Mouse (Mus musculus): ENCODE results near the gene Cdc14b.
A peak's percentile ranks its signal among the peaks of the same experiment; 100 is the strongest.

Cdc14b gene

DNA sequence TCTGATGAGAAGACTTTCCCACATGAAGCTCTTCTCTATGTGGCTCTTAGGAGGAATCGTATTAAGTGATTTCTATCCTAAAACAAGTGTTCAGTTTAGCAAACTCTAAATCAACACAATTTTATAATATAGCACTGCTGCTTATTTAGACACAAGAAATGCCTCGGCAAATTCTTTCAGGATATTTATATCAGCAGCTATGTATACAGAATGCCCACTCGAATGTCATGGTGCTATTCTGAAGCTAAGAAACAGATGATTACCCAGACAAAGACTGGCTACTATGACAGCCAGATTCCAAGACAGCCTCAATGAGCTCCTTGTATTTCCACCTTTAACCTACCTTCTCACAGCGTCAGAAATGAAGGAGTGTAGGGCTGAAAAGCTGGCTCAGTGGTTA, 42.0 kb downstream of the Cdc14b start:
- DNase-seq = no peak

DNA sequence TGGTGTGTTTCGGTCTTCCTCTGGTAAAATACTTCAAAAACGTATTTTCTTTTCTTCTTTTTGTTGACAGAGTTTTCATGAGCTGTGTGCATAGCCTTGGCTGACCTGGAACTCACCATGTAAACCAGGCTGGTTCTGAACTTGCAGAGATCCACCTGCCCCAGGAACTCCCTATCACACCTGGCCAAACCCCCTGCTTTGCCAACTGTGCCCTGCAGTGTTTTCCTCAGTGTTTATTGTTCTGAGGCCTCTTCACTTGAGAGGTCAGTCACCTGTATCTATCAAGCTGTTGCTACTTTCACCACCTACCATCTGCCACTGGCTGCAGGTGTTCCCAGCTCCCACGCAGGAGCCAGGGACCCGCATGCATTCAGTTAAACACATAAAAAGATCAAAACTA, 48.4 kb downstream of the Cdc14b start:
- DNase-seq = peak; percentile 55

DNA sequence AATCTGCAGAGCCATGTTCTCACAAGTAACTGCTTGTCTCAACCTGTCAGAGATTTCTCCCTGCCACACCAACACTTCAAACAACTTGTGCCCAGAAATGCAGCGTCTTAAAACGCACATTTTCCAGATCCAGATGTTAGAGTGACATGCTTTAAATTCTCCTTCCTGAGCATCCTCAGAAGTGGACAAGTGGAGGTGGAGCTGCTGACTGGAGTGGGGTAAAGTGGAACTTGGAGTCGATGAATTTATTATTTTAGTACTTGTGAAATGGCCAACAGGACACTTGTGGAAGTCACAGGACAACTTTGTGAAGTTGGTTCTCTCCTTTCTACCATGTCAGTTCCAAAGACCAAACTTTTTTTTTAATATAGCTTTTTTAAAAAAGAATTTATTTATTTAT, 49.4 kb downstream of the Cdc14b start:
- peak; percentile 27 for DNase-seq

DNA sequence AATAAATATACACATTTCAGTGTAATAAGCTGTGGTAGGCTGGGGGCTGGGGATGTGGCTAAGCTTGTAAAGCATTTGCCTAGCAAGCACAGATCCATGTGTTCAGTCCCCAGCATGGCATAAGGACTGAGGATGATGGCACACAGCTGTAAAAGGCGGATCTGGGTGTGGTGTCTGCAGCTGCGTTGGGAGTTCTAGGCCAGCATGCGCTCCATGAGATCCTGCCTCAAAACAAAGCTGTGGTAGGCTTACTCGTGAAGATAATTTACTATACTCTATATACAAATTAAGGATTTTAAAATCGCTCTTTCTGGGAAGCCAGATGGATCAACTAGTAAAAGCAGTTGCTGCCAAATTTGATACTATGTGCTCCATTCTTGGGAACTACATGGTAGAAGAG, 60.2 kb downstream of the Cdc14b start:
- peak; percentile 73 for DNase-seq

DNA sequence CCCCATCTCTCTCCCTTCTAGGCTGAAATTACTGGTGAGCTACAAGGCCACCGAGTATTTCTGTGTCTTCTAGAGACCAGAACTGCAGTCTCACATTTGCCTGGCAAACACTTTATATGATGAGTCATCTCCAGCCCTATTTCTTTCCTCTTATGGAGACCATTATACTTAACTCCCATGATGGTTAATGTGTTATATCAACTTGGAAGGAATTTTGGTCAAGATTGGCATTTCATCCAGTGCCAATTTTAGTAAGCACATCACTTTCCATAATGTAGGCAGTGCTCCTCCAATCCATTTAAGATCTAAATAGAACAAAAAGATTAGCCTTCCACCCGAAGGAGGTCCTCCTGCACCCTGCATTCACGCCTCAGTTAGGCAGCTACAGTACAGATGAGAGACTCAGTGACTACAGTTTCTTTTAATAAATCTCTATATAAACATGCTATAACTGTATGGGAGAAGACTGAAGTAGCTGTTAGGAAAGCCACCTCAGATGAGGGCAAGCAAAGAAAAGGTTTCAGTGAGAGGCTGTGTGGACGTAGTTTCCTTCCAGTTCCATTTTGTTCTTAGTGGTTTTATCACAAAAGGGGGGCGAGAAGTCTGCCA, 63.0 kb downstream of the Cdc14b start:
- peak; percentile 14 for DNase-seq

DNA sequence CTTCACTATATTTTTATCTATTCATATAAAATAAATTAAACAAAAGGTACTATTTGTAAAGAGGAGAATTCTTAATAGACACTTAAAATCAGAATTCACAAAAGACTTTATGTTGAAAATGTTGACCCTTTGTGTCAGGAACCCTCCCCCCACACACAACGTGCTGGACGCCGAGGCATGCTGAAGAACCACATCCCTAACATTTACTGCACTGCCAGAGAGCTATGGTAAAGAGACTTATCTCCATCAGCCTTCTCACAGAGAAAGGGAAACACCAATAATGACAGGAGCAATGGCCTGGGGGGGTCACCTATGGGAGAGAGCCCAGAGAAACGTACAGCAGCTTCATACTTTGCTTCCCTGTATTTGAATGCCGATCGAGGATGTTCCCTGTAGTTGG, 66.9 kb downstream of the Cdc14b start:
- peak; percentile 53 for DNase-seq

DNA sequence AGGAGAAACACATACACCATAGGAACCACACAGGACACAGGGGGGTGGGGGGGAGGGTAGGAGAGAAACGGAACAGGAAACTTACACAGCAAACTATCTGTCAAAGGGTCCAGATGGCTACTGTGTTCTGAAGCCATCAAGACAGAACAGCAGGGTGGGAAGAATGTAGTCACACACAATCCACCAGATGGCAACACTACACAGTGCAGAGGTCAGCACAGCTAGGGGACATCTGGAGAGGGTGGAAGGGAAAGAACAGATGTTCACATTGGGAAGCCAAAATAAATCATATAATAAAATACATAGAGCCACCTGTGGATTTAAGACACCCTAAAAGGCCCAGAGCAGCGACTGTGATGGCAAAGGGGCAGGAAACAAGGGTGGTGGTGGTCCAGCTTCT, 69.9 kb downstream of the Cdc14b start:
- peak; percentile 83 for DNase-seq

DNA sequence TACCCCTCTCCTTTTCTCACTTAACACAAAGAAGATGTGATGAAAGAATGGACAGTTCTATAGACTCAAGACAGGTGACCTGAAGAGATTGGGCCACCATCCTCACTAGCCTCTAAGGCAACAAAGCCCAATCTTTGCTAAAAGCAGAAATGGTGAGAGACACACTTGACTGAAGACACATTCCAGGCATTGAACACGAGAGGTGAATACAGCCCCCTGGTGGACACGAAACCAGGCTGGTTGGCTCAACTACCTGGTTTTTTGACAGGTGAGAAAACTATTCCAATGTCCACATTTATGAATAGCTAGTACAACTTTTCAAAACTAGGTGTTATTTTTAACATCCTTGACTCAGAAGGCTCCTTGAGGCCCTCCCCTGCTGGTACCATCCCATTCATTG, 70.4 kb downstream of the Cdc14b start:
- peak; percentile 54 for DNase-seq

DNA sequence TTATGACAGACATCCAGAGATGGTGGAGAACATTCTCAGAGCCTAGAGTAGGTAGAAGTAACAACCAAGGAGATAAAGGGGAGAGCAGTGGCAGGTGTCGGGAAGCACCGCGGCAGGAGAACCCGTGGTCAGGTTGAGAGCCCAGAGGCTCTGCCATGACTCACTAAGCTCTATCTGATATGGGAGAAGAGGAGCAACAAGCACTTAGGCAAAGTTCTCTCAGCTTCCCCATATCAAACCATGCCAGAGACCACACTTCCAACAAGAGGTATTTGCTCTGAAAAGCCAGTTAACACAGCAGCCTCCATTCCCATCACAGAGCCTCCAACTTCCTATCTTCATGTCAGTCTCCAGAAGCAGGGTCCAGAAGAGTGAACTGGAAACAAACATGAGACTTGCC, 74.2 kb downstream of the Cdc14b start:
- DNase-seq = no peak

DNA sequence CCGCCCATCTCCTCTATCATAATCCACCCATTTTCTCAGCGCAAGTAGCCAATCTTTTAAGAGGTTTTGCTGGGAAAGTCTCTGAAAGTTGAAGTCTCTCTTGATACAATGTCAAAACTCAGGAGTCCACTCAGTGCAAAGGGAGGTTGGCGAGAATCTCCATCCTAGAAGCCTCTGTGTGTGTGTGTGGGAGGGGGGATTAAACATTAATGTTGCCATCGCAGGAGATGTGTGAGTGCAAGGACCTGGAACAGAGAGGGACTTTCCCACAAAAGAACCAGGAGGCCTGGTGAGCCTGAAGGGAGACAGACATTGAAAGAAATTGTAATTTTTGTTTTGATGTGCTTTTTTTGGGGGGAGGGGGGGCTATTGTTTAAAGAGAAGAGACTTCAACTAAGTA, 76.8 kb downstream of the Cdc14b start:
- no peak for DNase-seq

DNA sequence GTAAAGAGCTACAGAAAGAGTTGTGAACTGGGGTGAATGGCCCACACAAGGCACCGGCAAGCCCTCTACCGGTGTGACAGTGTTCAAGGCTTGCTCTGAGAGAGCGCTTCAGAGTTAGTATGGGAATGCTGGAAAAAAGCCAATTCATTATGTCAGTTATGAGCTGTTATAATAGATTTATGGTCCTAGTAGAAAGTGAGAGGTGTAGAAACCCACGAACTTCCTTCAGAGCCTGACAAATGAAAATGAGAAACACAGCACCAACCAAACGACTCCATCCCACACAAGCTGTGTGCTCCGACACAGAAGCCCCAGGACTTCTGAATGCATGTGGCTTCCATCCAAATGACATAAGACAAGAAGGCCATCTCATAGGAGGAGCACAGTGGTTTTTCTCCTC, 77.2 kb downstream of the Cdc14b start:
- no peak for DNase-seq

DNA sequence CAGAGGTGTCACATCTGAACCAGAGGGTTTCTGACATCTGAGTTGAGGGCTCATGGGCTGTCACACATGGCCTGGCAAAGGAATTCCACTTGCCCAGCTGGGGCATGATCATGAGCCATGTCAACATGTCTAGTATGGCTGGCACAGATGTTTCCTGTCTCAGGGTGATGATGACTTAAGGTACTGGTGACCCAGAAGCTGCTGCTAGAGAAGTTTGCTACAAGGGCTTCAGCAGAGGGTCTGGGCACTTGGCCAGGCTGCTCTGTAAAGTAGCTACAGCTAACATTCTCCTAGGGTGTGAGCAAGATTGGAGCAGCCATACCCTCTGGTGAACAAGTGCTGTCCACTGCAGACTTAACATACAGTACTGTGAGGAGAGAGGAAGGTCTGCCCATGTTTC, 88.0 kb downstream of the Cdc14b start:
- no peak for DNase-seq

DNA sequence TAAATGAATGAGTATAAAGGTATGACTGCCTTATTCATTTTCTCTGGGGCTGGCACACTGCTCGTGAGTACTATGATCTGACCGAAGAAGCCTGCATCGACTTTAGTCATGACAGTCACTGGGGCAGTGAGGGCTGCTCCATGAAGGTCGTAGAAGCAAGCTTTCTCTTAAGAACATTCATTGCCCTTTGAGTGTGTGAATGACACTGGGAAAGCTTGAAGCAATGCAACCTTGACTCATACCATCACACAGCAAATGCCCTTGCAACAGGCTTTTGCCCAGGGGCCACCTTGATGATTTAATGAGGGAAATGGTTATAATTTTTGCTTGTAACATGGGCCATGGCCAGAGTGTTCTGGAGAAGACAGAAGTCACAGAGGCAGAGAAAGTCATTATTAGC, 88.6 kb downstream of the Cdc14b start:
- DNase-seq = peak; percentile 63

DNA sequence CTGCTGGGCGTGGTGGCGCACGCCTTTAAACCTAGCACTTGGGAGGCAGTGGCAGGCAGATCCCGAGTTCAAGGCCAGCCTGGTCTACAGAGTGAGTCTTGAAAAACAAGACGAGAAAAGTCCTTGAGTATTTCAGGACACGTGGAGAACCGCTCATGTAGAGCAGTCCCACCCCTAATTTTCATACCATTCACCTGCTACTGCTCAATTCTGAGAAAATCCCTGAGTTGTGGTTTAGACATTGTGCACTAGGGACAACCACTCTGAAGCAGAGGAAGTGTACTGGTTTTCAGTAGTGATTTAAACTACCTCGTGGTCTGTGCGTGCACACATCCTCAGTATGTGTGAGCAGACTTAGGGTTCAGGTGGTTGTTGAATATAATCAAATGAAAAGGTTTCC, 89.5 kb downstream of the Cdc14b start:
- peak; percentile 39 for DNase-seq

DNA sequence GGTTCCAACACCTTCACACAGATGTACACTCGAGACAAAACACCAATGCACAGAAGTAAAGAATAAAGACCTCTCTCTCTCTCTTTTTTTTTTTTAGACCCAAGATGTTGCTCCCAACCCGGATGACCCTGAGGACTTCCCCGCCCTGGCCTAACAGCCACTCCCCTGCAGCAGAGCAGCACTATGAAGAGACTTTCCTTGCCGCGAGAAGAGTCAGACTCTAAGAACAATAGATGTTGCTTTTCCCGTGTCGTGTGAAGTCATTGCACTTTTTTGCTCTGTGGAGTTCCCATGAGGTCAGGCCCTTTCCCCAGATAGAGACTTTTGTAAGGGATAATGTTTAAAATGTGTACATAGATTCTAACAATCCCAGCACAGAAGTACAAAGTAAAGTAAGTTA, 89.9 kb downstream of the Cdc14b start:
- DNase-seq = peak; percentile 39

DNA sequence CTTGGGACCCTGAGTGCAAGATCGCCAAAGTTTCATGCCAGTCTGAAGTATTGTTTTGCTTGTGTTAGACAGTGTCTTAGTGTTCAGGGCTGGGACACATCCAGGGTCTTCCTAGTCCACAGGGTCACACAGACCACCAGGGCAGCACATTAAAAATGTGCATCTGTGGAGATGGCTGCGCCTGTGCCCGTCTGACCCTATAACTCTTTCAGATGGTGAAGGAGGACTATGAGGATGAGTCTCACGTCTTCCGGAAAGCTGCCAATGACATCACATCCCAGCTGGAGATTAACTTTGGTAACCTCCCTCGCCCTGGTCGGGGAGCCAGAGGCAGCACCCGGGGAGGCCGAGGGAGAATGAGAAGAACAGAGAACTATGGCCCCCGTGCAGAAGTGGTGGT, 90.7 kb downstream of the Cdc14b start:
- peak; percentile 82 for DNase-seq

DNA sequence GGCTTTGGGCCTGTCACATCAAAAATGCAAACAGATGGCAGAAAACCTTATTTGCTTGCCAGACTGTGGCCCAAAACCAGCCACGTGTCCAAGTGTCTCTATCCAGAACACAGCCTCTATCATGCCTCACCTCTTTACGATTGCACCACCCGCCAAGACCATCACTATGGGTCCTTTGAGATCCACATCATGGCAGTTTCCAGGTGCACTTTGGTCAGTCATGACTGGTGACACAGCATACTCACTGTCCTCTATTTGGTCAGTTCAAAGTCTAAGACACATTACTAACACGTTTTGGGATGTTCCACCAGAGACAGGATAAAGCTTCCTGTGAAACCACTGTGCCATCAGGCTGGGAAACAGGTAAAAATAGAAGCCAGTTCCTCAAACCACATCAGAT, 91.5 kb downstream of the Cdc14b start:
- peak; percentile 66 for DNase-seq

DNA sequence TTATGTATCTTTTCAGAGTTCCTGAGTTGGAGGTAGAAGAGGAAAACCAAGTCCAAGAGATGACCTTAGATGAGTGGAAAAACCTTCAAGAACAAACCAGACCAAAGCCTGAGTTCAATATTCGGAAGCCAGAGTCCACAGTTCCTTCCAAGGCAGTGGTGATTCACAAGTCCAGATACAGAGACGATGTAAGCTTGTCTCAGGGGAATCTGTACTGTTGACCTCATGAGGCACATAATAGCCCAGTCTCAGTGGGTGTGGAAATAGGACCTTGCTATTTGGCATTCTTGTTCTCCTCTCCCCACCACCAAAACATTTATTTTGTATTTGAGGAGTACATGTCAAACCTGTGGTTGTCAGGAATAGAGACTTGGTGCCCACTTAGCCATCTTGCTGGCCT, 93.0 kb downstream of the Cdc14b start:
- peak; percentile 81 for DNase-seq

DNA sequence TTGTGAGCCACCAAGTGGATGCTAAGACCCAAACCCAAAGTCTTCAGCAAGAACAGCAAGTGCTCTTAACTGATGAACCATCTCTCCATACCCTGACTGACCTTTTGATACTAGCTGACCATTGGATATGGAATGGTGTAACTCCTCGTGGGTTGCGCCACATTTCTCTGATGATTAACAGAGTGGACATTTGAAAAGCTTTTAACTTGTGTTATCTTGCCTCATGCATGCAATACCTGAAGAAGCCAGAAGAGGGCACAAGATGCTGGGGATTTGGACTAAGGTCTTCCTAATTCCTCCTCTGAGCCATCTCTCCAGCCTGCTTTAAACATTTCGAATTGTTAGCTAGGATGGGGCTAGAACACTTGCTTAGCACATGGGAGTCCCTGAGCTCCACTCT, 94.2 kb downstream of the Cdc14b start:
- peak; percentile 71 for DNase-seq

DNA sequence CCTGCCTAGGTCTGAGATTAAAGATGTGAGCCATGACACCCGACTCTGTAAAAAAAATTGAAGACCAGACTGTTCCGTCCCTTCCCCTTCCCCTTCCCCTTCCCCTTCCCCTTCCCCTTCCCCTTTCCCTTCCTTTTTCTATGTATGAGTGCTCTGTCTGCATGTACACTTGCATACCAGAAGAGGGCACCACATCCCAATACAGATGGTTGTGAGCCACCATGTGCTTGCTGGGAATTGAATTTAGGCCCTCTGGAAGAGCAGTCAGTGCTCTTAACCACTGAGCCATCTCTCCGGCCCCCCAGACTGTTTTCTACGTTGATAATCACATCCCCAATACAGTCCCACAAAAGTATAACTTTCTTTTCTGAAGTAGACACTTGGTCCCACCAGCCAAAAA, 94.8 kb downstream of the Cdc14b start:
- DNase-seq = peak; percentile 52

DNA sequence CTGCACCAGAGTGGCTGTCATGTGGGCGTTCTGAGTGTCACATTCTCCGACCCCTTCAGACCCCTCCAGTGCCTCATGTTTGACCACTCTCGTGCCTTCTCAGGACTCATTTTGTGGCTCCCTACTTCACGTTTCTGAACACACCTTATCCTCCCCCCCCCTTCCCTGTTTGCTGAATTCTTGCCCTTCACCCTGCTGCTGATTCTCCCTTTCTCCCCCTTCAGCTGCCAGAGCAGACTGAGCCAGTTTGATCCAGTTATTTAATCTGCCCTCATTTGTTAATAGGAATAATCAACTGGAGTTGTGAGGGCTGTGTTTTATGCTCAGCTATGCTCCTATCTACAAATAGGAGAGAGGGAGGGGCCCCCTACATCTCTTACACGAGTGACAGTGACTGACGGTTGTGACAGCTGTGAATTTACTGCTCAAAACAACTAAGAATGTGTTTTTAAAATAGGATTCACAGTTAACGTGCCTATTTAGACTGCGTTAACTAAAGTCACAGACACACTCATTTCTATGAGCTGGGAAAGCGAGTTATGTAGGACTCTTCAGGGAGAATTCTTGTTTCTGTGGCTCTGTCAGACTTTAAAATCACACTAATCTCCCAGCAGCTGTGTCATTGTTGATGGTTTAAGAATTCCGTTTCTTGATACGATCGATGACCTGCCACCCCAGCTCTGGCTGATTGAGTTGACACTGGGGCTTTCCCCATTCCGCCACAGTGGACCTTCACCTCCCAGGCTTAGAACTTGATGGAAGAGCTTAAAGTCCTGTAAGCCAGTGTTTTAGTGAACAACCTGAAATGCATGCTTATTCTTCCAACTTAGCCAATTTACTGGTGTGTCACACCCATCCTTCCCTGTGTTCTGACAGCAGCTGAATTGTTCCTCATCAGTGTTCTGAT, 96.1 kb downstream of the Cdc14b start:
- peak; percentile 76 for DNase-seq

DNA sequence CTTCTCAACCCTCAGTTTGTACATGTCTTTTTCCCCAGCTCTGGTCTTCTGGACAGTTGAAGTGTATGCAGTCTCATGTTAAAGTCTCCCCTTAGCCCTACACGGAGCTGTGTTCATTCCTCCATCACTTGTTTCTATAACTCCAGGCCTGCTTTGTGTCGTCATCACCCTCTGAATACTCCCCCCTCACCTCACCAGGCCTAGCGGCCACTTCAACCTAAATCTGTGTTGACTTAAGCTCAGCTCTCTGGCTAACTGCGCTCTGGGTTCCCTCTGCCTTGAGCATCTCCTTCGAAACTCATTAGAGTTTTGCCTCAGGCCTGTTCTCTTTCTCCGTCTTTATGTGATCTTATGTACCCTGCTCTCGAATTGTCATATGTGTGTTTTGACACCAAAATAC, 97.1 kb downstream of the Cdc14b start:
- DNase-seq = no peak

DNA sequence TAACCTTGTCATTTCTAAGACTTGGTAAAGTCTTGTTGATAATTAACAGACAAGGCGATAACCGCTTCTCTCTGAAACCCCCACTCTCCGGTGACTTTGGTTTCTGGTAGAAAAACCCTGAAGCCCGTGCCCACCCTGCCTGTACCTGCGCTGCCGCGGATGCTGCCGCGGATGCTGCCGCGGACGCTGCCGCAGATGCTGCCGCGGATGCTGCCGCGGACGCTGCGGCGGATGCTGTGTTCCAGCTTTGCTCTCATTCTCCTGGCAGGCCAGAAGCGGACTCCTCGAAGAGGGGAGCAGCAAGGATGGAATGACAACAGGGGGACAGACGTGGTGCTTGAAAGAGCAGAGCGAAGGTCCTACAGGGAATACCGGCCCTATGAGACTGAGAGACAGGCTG, 105.3 kb downstream of the Cdc14b start:
- DNase-seq = peak; percentile 89

DNA sequence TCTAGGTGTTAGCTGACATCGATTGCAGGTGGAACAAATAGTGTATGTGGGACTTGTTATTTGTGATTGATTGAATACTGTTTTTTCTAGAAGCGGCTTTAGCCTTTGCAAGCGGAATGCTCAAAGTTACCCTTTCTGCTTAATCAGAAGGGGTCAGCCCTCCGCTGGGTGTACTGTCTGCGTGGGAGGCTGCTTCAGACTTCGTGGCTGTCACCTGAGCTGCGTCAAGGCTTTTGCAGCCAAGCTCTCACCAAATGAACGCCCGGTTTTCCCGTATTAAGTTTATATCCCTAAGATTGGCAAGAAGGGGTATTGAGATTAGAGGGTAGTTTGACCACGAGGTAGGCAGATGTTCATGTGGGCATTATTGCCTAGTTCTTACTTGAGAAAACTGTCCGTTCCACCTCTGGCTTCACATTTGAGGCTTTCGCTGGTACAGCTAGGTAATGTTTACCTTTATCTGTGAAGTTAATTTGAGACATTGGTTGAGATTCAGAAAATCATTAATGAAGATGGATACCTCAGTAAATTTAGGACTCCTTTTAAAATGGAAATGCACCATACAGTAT, 111.9 kb downstream of the Cdc14b start:
- DNase-seq = peak; percentile 89
